Comparison of ENCODE assay signal across 9 mouse cellular contexts in genomic region chr3:147181501-147182365, GRCm38 (mm10).
DNase-seq lines count a peak whose midpoint lies in the region; ATAC-seq lines count a peak whose summit lies in the region.
"Had no signal": no experiment of that assay in that cellular context is flagged by ENCODE, and none has a peak within 500 bp of the region (broad histone marks: within the 10 kb centered on the region; RNA-seq: fewer than 3 reads in every experiment).

No protein-coding gene starts in this region.

- WGBS in hindbrain, embryonic 11.5 days = 0% methylated on average over 20 of the region's 20 CpGs

- no peaks in the 10 kb centered on the region for H3K27me3 ChIP-seq in hindbrain, embryonic 11.5 days (ENCODE audit: control insufficient read depth, insufficient read depth, low read length)

- ATAC-seq in hindbrain, embryonic 11.5 days (ENCODE audit: low FRiP score) = peak; percentile 84

- 0 out of 2 replicates have a peak overlapping the region, but pooled peaks have one; percentile 10 for H3K4me3 ChIP-seq in hindbrain, embryonic 11.5 days (ENCODE audit: low read depth, low read length)

- H3K4me2 ChIP-seq in hindbrain, embryonic 11.5 days (replicated peaks; ENCODE audit: low read depth, low read length) = peak overlapping the region; percentile 36

- no peaks in the 10 kb centered on the region for H3K9me3 ChIP-seq in hindbrain, embryonic 11.5 days (ENCODE audit: control insufficient read depth, low read length)

- H3K9ac ChIP-seq in hindbrain, embryonic 11.5 days (ENCODE audit: low read depth, low read length) = no peak overlapping the region; the same call in 1 of the 2 replicates

- H3K4me1 ChIP-seq in hindbrain, embryonic 11.5 days (replicated peaks; ENCODE audit: control insufficient read depth, insufficient read depth, low read length) = peaks cover 8% of the 10 kb centered on the region

- peak; percentile 14 for DNase-seq in kidney, postnatal 14 days
- DNase-seq in kidney, adult 8-10 months = no peak
- peak; percentile 38 for DNase-seq in embryo, embryonic 11.5 days (ENCODE audit: low read depth, low spot score)
- DNase-seq in hindbrain, embryonic 11.5 days (ENCODE audit: low spot score) = peak; percentile 72
- peak; percentile 67 for DNase-seq in neural tube, embryonic 10.5 days (ENCODE audit: extremely low spot score, low spot score)
- no peak for DNase-seq in B cell, adult 2 months
- DNase-seq in thymus, postnatal 0 days (ENCODE audit: low spot score) = no peak
- no peak for DNase-seq in cerebellum, adult 18-20 months
- DNase-seq: gastrocnemius, postnatal 25 days had no signal

- H3K27ac ChIP-seq in hindbrain, embryonic 11.5 days (ENCODE audit: low read depth, low read length) = peak overlapping the region; percentile 88

- H3K36me3 ChIP-seq in hindbrain, embryonic 11.5 days (ENCODE audit: control insufficient read depth, insufficient read depth, low read length) = no peaks in the 10 kb centered on the region

Comparison
In these comparisons a context has a peak if more than half of its experiments do, and no peak if none do; other contexts are left out.
1. DNase-seq: peak in kidney, postnatal 14 days (single experiment), embryo, embryonic 11.5 days (single experiment), hindbrain, embryonic 11.5 days (single experiment) and neural tube, embryonic 10.5 days (single experiment); none in kidney, adult 8-10 months (0 of 2), B cell, adult 2 months (0 of 2), thymus, postnatal 0 days (single experiment) and cerebellum, adult 18-20 months (0 of 2).